ENCODE assay signal across 1 mouse cellular context in genomic region chr10:63429380-63429779, GRCm38 (mm10).
TF ChIP-seq lines count a peak whose summit lies in the region.

No protein-coding gene starts in this region.

TF ChIP-seq in MEL, 35 proteins besides CTCF, POLR2A, EP300 and RAD21 (continued from another document):
- TF ChIP-seq MAFK (IDR thresholded peaks at IDR 0.05; ENCODE audit: borderline replicate concordance, low read depth, low read length): peak; percentile 99
- no peak for TF ChIP-seq GABPA (IDR thresholded peaks at IDR 0.05; ENCODE audit: low read depth, low read length)
- no peak for TF ChIP-seq SIN3A (IDR thresholded peaks at IDR 0.05; ENCODE audit: low read length)
- no peak for TF ChIP-seq POLR2AphosphoS5 (IDR thresholded peaks at IDR 0.05; ENCODE audit: borderline replicate concordance, low read depth, low read length)
- TF ChIP-seq USF2 (IDR thresholded peaks at IDR 0.05; ENCODE audit: borderline replicate concordance in 1 of 2, insufficient read depth in 1 of 2, low read depth in 1 of 2, low read length in 2 of 2): no peak
- TF ChIP-seq KAT2A (conservative IDR thresholded peaks at IDR 0.05; ENCODE audit: low read depth, low read length): peak; percentile 61; the same call in 1 of the 2 replicates
- no peak for TF ChIP-seq POLR2AphosphoS2 (IDR thresholded peaks at IDR 0.05; ENCODE audit: low read length)
